Mouse (Mus musculus) liver, adult 2 months (tissue): ENCODE measurements around the gene Dzip1l.

Experiments
- CTCF ChIP-seq: fragments of 200-500 bp; IDR thresholded peaks from 2 replicates; pipeline ENCODE4 v1.5.1; 2011; ENCODE audit warnings: low read depth, low read length, control low read depth
- POLR2A ChIP-seq: fragments of 200-500 bp; IDR thresholded peaks from 2 replicates; pipeline ENCODE4 v1.6.1; 2011; ENCODE audit warnings: low read length, control low read depth; ENCODE audit not compliant: insufficient read depth; ENCODE audit errors: extremely low read depth

GRCm38 (mm10) chr9:99637736-99638135, 8.4 kb downstream of the Dzip1l start:
- TF ChIP-seq POLR2A (no peak), CTCF (no peak)
